Mouse (Mus musculus) bone marrow macrophage, adult 2 months (primary cell): ENCODE data around the gene Colgalt2.

Experiments
- CTCF ChIP-seq: IDR thresholded peaks from 2 replicates; pipeline ENCODE4 v1.5.1; 2012; ENCODE audit warnings: low read depth, mild to moderate bottlenecking, low read length, moderate library complexity
- POLR2A ChIP-seq: IDR thresholded peaks from 2 replicates; pipeline ENCODE4 v1.6.1; 2012; ENCODE audit warnings: mild to moderate bottlenecking, low read depth, low read length, borderline replicate concordance

DNA sequence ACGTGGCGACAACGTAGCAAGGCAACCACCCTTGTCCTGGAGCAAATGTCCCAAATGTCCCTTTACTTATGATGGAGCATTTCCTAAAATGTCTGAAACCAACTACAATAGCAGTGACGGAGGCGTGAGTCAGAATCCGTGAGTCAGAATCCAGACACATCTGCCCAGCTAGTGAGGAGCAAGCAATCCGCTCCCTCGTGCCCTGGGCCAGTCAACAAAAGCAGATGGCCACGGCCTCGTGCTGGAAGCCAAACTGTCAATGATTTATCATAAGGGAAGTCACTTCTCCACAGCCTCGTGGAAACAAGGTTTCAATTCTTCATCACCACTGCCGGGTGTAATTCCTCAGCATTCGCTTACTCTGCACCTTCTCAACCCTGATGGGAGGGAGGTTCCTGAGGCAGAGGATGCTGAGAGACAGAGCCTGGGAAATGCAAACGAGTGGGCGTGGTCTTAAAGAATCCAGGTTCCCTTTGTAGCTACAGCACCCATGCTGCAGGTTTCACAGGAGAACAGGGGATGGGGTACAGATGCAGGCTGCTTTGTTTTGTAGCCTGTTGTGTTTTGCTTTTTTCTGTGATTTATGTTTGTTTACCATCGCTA lies 136.9 kb downstream of the Colgalt2 start:
- TF ChIP-seq POLR2A, result no peak
- TF ChIP-seq CTCF, result no peak
